Mouse (Mus musculus) thymus, postnatal 14 days (tissue): ENCODE data around the gene Gapvd1.
A peak's percentile ranks its signal among the peaks of the same experiment; 100 is the strongest.
"Not testable (repeated sequence)": the region's sequence is repeated elsewhere in the genome, so short reads cannot be mapped to it uniquely, and the experiment has no call there.

ENCODE experiments used
- DNase-seq: peaks from one replicate; pipeline ENCODE4 v3.0.0; 2021

The Gapvd1 gene

DNA sequence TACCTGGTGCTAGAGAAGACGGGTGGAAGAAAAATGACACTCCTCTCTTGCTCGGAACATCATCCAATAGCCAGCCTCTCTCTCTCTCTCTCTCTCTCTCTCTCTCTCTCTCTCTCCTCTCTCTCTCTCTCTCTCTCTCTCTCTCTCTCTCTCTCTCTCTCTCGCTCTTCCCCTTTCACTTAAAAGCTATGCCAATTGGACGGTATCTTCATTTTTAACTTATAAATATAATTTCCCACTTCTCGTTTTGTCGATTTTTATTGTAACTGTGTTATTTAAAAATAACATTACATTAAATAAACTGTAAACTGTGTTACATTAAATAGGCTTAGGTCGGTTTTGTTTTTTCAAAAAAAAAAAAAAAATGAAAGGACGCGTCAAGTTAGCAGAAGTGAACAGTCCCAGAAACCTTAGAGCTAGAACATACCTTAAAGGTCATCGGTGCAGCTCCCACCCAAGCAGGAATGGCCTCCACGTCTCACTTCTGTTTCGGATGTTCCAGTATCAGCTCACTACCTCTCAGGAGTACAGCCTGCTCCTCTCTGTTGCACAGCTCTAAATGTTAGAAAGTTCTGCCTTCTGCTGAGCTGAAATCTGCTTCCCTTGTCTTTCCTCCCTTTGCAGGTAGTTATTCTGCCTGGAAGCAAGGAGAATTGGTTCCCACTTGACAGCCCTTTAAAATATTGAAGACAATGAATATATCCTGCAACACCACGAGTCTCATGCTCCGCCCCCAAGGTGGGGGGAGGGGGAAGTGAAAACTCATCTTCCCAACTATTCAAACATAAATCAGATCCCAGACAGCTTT lies at the start of gene Gapvd1:
Gene Gapvd1 (minus strand): TSS at position 682 of the 808 bp plus-strand sequence.
- DNase-seq: peak; percentile 56

GRCm38 (mm10) chr2:34804815-34805214 lies 49.8 kb upstream of the Gapvd1 start:
- DNase-seq: no peak

DNA sequence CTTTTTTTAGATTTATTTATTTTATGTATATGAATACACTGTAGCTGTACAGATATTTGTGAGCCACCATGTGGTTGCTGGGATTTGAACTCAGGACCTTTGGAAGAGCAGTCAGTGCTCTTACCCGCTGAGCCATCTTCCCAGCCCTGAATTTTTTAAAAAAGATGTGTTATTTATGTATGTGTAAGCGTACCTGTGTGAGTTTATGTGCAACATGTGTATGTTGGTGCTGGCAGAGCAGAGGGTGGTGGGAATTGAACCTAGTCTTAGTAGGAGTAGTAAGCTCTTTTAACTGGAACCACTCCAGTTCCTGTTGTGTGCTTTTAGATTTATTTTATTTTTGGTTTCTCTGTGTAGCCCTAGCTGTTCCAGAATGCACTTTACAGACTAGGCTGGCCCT lies 49.1 kb upstream of the Gapvd1 start:
- DNase-seq: no peak

DNA sequence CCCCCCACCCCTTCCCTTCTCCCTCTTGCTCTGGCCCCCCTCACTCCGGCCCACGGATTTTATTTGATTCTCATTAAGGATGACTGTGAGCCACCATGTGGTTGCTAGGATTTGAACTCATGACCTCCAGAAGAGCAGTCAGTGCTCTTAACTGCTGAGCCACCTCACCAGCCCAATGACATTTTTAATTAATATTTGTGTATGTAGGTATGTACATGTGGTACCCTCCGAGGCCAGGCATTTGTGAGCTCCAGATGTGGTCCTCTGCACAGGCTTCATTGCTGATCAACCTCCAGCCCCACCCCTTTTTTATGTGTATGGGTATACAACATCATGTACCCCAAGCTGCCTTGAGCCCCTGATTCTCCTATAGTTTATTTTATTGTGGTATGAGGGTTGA lies 48.7 kb upstream of the Gapvd1 start:
- no peak for DNase-seq

- peak; percentile 38 for DNase-seq
These were observed 47.7 kb upstream of the Gapvd1 start for GRCm38 (mm10) chr2:34802565-34803245.

DNA sequence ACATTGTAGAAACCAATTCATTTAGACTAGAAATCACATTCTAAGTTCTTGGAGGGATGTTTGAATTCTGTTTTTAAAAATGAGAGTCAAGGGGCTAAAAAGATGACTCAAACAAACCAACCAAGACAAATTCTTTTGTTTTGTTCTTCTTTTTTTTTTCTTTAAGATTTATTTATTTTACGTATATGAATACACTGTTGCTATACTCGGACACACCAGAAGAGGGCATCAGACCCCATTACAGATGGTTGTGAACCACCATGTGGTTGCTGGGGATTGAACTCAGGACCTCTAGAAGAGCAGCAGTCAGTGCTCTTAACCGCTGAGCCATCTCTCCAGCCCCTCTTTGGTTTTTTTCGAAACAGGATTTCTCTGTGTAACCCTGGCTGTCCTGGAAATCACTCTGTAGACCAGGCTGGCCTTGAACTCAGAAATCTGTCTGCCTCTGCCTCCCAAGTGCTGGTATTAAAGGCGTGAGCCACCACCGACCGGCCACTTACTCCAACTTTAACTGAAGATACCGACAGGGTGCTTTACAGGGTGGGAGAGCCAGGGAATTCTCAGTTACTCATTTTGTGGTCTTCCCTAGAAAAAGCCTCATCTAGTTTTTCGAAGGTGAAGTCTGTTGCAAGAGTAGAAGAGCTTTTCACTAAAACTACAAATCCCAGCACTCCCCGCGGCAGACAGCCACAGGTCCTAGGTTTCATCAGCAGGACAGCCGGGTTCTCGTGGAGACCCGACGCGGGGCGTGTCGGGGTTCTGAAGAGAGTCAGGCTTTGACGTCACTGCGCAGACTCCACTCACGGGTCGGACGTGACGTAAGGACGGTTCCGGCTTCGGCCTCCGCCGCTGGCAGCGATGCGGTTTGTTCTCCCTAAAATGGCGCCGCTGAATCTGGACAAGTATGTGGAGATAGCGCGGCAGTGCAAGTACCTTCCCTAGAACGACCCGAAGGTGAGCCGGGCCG lies 46.8 kb upstream of the Gapvd1 start:
- DNase-seq: peak; percentile 97

- DNase-seq: no peak
These were observed 45.3 kb upstream of the Gapvd1 start for GRCm38 (mm10) chr2:34800371-34800770.

- peak; percentile 91 for DNase-seq
These were observed 44.6 kb upstream of the Gapvd1 start, which contains the start of gene Rabepk for GRCm38 (mm10) chr2:34799357-34800256. Gene Rabepk (minus strand): TSS chr2:34799912.

DNA sequence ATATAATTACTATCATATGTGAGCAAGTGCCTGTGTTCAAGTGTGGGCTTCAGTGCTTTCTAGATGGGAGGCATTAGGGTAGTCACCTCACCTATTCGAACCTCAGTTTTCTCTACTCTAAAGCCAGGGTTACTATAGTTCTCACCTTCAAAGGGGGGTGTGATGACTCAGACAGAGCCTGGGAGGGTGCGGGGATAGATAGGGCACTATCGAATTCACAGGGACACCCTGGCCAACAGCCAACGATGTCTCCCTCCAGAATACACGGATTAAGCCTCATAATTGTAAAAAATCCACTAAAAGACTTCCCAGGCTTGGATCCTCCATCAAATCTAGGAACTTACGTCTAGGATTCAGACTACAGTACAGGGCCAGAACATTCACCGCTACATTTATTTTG lies 40.4 kb upstream of the Gapvd1 start:
- DNase-seq: no peak

DNA sequence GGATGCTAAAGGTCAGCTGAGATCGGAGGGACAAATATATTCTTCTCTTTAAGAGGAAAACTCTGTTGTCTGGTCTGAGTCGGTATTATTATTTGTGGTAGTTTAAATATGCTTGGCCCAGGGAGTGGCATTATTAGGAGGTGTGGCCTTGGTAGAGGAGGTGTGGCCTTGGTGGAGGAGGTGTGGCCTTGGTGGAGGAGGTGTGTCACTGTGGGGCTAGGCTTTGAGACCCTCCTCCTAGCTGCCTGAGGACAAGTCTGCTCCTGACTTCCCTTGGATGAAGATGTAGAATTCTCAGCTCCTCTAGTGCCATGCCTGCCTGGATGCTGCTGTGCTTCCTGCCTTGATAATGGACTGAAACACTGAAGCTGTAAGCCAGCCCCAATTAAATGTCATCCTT lies 39.5 kb upstream of the Gapvd1 start:
- no peak for DNase-seq

- DNase-seq: not testable (repeated sequence)
These were observed 37.5 kb upstream of the Gapvd1 start for GRCm38 (mm10) chr2:34792543-34792942.

GRCm38 (mm10) chr2:34790282-34790681 lies 35.2 kb upstream of the Gapvd1 start:
- DNase-seq: peak; percentile 74

DNA sequence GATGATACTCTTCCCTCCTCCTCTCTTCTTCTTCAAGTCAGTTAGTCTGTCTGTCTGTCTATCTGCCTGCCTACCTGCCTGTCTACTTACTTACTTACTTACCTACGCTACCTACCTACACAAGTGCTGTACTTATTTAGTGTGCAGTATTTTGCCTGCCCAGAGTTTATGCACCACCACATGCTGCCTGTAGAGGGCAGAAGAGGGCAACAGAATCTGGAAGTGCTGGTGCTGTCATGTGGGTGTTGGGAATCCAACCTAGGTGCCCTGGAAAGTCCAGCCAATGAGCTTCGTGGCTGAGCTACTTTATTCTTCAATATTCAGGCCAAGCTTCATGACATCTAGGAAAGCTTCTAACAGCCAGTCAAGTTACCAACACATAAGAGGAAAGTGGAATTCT lies 29.1 kb upstream of the Gapvd1 start:
- DNase-seq: peak; percentile 59

GRCm38 (mm10) chr2:34783064-34784020 lies 28.3 kb upstream of the Gapvd1 start:
- DNase-seq: no peak

- DNase-seq: no peak
These were observed 22.3 kb upstream of the Gapvd1 start for GRCm38 (mm10) chr2:34777237-34777868.

DNA sequence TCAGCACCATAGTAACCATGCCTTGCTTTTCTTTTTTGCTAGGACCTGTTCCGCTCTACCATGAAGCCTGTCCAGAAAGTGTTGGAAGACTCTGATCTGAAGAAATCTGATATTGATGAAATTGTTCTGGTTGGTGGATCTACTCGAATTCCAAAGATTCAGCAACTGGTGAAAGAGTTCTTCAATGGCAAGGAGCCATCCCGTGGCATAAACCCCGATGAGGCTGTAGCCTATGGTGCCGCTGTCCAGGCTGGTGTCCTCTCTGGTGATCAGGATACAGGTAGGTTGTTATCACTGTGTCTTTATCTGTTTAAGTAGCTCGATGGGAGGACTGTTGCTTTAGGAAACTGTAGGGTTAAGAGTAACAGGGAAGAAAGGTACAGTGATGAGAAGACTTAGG lies 19.5 kb upstream of the Gapvd1 start:
- no peak for DNase-seq

DNA sequence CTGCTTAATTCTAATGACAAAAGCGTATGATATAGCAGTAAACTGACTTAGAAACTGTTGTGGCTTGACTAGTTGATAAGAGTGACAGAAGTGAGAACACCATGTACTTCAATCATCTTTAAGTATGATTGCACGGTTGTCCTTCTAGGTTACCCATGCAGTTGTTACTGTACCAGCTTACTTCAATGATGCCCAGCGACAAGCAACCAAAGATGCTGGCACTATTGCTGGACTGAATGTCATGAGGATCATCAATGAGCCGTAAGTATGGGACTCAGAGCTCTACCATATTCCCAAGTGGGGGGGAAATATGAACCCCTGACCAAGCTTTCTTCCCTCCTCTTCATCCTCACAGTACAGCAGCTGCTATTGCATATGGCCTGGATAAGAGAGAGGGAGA lies 18.6 kb upstream of the Gapvd1 start:
- DNase-seq: no peak

- peak; percentile 75 for DNase-seq
These were observed 17.5 kb upstream of the Gapvd1 start for GRCm38 (mm10) chr2:34772252-34773235.
